Comparison of ENCODE assay signal across 8 mouse cellular contexts in genomic region chr8:72485456-72486199, GRCm38 (mm10). TPM values are rescaled to one million over a fixed set of nuclear protein-coding genes. Genes with fewer than 3 reads are reported as not detected.
DNase-seq lines count a peak whose midpoint lies in the region; TF ChIP-seq lines count a peak whose summit lies in the region.

No protein-coding gene starts in this region.

- intact Hi-C loops in gastrocnemius, adult 2 months (cut with DNase I) = no loop called here

- no peak for DNase-seq in gastrocnemius, adult 2 months
- DNase-seq in gastrocnemius, postnatal 10 days = no peak
- DNase-seq in 3T3-L1 (ENCODE audit: low read depth, low spot score) = peak; percentile 85
- DNase-seq in brain, adult 2 months (ENCODE audit: low read depth, low spot score) = peak; percentile 61
- peak; percentile 71 to 75 for DNase-seq in lung, adult 18-20 months
- DNase-seq in retina, postnatal 1 day = no peak
- no peak for DNase-seq in cerebellum, adult 11 months
- no peak for DNase-seq in ovary, postnatal 10 days (ENCODE audit: low spot score)

- no peak for TF ChIP-seq CTCF in gastrocnemius, adult 2 months (IDR thresholded peaks at IDR 0.05)

- H3K27ac ChIP-seq in gastrocnemius, adult 2 months = 0 out of 2 replicates have a peak overlapping the region, but pooled peaks have one; percentile 3

- no peak overlapping the region for H3K4me3 ChIP-seq in gastrocnemius, adult 2 months

RNA-seq across cellular contexts. Expression of gene Slc35e1, which starts 6.8 kb away (rescaled TPM):
- 10 to 100 TPM; 44.8 to 52.0 TPM for total RNA-seq in gastrocnemius, adult 2 months (2021)
- 10 to 100 TPM; 23.3 to 25.3 TPM for total RNA-seq in gastrocnemius, postnatal 10 days (2021)

RNA-seq across cellular contexts. Expression of gene Cherp, which starts 10.6 kb away (rescaled TPM):
- 10 to 100 TPM; 19.7 to 26.1 TPM for total RNA-seq in gastrocnemius, adult 2 months (2021)
- 10 to 100 TPM; 27.5 to 38.9 TPM for total RNA-seq in gastrocnemius, postnatal 10 days (2021)

RNA-seq across cellular contexts. Expression of gene 1700030K09Rik, which starts 41.9 kb away (rescaled TPM):
- 1 to 10 TPM; 3.3 to 4.8 TPM for total RNA-seq in gastrocnemius, adult 2 months (2021)
- 1 to 10 TPM; 3.6 to 5.6 TPM for total RNA-seq in gastrocnemius, postnatal 10 days (2021)

RNA-seq across cellular contexts. Expression of gene Calr3, which starts 42.0 kb away (rescaled TPM):
- total RNA-seq in gastrocnemius, adult 2 months (2021) = 1 to 10 TPM; 3.1 to 4.2 TPM
- 1 to 10 TPM; 1.7 to 1.8 TPM for total RNA-seq in gastrocnemius, postnatal 10 days (2021)

Comparison
In these comparisons a context has a peak if more than half of its experiments do, and no peak if none do; other contexts are left out.
1. DNase-seq: peak in 3T3-L1 (single experiment), brain, adult 2 months (single experiment) and lung, adult 18-20 months (2 of 2); none in gastrocnemius, adult 2 months (single experiment), gastrocnemius, postnatal 10 days (single experiment), retina, postnatal 1 day (single experiment), cerebellum, adult 11 months (single experiment) and ovary, postnatal 10 days (single experiment).